Mouse (Mus musculus): ENCODE data around the gene Rnf227. TPM values are rescaled to one million over a fixed set of nuclear protein-coding genes. Genes with fewer than 3 reads are reported as not detected.

Rnf227 gene
- polyA plus RNA-seq, 1 experiment from 2014 or later: 18.3 TPM

DNA sequence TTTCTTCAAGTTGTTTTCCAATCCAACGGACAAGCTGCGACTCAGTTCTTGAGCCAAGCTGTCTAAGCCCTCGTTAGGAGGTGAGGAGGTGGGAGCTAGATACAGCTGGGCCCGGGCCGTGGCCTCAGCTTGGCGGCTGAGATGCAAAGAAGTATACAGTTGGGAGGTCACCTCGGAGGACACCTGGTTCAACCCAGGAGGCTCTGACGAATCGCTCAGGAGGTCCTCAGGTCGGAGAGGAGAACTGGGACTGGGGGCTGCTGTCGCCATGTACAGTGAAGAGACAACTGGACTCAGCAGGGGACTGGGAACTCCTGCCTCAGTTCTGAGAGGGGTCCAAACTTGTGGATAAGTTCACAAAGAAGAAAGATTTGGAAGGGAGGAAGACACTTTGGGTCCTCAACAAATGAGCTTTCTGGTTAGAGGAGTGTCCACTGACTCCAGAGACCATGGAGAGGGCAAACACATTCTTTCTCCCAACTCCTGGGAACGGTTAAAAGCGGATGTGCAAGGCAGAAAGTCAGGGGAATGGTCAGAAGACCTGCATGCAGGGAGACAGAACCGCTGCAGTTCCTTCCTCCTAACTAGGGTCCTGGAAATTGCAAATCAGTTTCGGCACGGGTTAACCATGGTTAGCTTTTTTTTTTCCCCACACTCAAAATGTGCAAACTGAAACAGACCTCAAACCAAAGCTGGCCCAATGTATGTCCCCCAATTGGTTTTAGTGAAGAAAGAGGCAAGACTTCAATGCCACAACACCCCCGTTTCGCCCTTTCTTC, 17.4 kb upstream of the Rnf227 start:
- H3K4me2 ChIP-seq (ENCODE audit: low read length): peak overlapping the region; percentile 90
- 9% methylated on average over 18 of the region's 18 CpGs for WGBS
- no peaks in the 10 kb centered on the region for H3K9me3 ChIP-seq (replicated peaks; ENCODE audit: low read length)
- peaks cover 3% of the 10 kb centered on the region; the same call in 1 of the 2 replicates for H3K36me3 ChIP-seq (ENCODE audit: insufficient read depth, low read length)
- no peaks in the 10 kb centered on the region for H3K27me3 ChIP-seq (ENCODE audit: insufficient read depth, low read length)
- peak overlapping the region; percentile 54 for H3K4me3 ChIP-seq (replicated peaks; ENCODE audit: low read depth, low read length)
- H3K27ac ChIP-seq: peak overlapping the region; percentile 76; the same call in 1 of the 2 replicates
- peak overlapping the region; percentile 76 for H3K9ac ChIP-seq (ENCODE audit: low read depth, low read length)
- H3K4me1 ChIP-seq (replicated peaks; ENCODE audit: insufficient read depth, low read length): peaks cover 26% of the 10 kb centered on the region
- ATAC-seq (replicated peaks; ENCODE audit: low FRiP score, low read depth): no peak
- peak; percentile 33 for DNase-seq (ENCODE audit: low spot score)
- no peak for TF ChIP-seq CTCF (IDR thresholded peaks at IDR 0.05; ENCODE audit: low read depth)

DNA sequence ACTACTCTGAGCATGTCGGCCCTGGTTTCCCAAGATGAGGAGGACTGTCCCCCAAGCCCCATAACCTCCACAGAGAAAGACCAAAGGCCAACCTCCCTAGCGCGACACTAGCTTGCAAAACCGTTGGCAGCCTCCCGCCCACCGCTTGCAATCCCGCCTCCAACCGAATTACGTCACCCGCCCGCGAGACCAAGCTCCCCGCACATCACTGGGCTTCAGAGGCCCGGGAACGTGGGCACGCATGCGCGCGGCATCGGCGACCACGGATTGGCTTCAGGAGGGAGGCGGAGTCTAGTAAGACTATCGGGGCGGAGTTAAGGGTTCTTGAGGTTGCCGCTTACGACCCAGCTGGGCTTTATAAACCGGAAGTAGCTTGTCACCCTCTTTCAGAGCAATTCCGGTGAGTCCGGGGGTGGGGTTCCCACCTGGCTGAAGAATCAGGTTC, 16.6 kb upstream of the Rnf227 start, which contains the start of the genes Cntrob and Trappc1:
Cntrob (minus strand) TSS at position 109 of the 445 bp plus-strand sequence.
Trappc1 (plus strand) TSS at position 314 of the 445 bp plus-strand sequence.
- Histone ChIP-seq H3K4me1 (replicated peaks; ENCODE audit: insufficient read depth, low read length) (peaks cover 26% of the 10 kb centered on the region), H3K27me3 (ENCODE audit: insufficient read depth, low read length) (no peaks in the 10 kb centered on the region), H3K36me3 (ENCODE audit: insufficient read depth, low read length) (0 out of 2 replicates have a peak, but pooled peaks cover under 1% of the 10 kb centered on the region), H3K9ac (ENCODE audit: low read depth, low read length) (peak within 1 kb of the TSS; percentile 76), H3K4me2 (ENCODE audit: low read length) (peak within 1 kb of the TSS; percentile 90), H3K4me3 (replicated peaks; ENCODE audit: low read depth, low read length) (peak within 1 kb of the TSS; percentile 54), H3K9me3 (replicated peaks; ENCODE audit: low read length) (no peaks in the 10 kb centered on the region), H3K27ac (peak within 1 kb of the TSS; percentile 76)
- 0% methylated on average over 30 of the region's 30 CpGs for WGBS
- TF ChIP-seq CTCF (IDR thresholded peaks at IDR 0.05; ENCODE audit: low read depth): no peak
- ATAC-seq (replicated peaks; ENCODE audit: low FRiP score, low read depth) (peak; percentile 92), DNase-seq (ENCODE audit: low spot score) (peak; percentile 100)

DNA sequence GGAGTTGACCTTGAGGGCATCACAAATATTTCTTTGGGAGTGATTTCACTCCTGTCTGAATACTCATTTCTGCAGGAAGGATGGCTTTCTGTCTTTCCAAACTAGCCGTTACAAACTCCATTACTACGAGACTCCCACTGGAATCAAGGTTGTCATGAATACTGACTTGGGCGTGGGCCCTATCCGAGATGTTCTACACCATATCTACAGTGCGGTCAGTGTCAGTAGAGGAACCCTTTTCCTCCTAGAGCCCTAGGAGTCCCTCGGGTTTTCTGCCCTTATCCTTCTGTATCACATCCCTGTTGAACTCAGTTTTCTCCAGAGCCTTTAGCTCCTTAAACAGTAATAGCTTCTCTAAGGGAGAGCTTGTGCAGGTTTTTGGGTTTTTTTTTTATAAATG, 15.5 kb upstream of the Rnf227 start:
- Histone ChIP-seq H3K27me3 (ENCODE audit: insufficient read depth, low read length) (no peaks in the 10 kb centered on the region), H3K9ac (ENCODE audit: low read depth, low read length) (peak overlapping the region; percentile 69), H3K36me3 (ENCODE audit: insufficient read depth, low read length) (no peaks in the 10 kb centered on the region), H3K4me1 (replicated peaks; ENCODE audit: insufficient read depth, low read length) (peaks cover 26% of the 10 kb centered on the region), H3K4me2 (ENCODE audit: low read length) (peak overlapping the region; percentile 90), H3K27ac (no peak overlapping the region), H3K9me3 (replicated peaks; ENCODE audit: low read length) (no peaks in the 10 kb centered on the region), H3K4me3 (replicated peaks; ENCODE audit: low read depth, low read length) (peak overlapping the region; percentile 54; the same call in 1 of the 2 replicates)
- TF ChIP-seq CTCF (IDR thresholded peaks at IDR 0.05; ENCODE audit: low read depth): no peak
- no peak for ATAC-seq (replicated peaks; ENCODE audit: low FRiP score, low read depth)
- 81% methylated on average over 6 of the region's 6 CpGs for WGBS
- DNase-seq (ENCODE audit: low spot score): no peak

DNA sequence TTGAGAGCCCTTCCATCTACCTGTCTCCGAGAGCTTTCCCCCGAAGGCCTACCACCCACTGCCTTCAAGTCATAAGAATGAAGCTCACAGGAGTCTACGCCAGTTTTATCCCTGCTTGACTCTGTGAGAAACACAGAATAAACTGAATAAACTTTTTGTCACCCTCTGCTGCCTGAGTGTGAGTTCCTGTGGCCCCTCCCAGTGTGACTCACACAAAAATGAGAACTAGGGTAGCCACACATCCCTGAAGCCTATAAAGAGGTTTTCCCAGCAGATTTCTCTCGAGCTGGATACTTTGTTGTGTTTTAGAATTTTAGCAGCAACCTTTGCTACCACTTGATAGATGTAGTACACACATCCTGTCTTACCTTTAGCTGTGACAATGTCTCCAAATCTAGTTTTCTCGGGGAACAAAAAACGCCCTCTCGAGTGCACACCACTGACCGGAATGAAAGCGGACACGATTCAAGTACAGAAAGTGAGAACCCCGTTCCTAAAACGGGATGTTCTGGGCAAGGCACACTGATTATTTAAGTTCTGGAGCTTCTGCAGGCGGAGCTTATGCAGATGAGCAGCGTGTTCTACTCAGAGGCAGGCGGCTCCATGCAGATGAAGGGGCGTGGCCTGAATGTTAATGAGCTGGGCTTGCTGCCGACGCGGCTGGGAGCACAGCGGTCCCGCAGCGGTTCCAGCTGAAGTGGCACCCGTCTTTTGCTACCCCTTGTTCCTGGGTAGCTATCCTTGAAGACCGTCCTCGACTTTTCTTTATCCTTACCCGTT, 14.4 kb upstream of the Rnf227 start, which contains the start of gene Kcnab3:
Kcnab3 (plus strand) TSS at position 631 of the 780 bp plus-strand sequence.
- ATAC-seq (replicated peaks; ENCODE audit: low FRiP score, low read depth) (peak; percentile 55), DNase-seq (ENCODE audit: low spot score) (peak; percentile 98)
- Histone ChIP-seq H3K4me2 (ENCODE audit: low read length) (peak within 1 kb of the TSS; percentile 96), H3K4me3 (replicated peaks; ENCODE audit: low read depth, low read length) (peak within 1 kb of the TSS; percentile 49), H3K9me3 (replicated peaks; ENCODE audit: low read length) (no peaks in the 10 kb centered on the region), H3K36me3 (ENCODE audit: insufficient read depth, low read length) (no peaks in the 10 kb centered on the region), H3K27me3 (ENCODE audit: insufficient read depth, low read length) (no peaks in the 10 kb centered on the region), H3K27ac (no peak within 1 kb of the TSS; the same call in 1 of the 2 replicates), H3K4me1 (replicated peaks; ENCODE audit: insufficient read depth, low read length) (peaks cover 27% of the 10 kb centered on the region), H3K9ac (ENCODE audit: low read depth, low read length) (peak within 1 kb of the TSS; percentile 59)
- WGBS: 11% methylated on average over 26 of the region's 26 CpGs
- TF ChIP-seq CTCF (IDR thresholded peaks at IDR 0.05; ENCODE audit: low read depth): no peak; the same call in 1 of the 2 replicates

DNA sequence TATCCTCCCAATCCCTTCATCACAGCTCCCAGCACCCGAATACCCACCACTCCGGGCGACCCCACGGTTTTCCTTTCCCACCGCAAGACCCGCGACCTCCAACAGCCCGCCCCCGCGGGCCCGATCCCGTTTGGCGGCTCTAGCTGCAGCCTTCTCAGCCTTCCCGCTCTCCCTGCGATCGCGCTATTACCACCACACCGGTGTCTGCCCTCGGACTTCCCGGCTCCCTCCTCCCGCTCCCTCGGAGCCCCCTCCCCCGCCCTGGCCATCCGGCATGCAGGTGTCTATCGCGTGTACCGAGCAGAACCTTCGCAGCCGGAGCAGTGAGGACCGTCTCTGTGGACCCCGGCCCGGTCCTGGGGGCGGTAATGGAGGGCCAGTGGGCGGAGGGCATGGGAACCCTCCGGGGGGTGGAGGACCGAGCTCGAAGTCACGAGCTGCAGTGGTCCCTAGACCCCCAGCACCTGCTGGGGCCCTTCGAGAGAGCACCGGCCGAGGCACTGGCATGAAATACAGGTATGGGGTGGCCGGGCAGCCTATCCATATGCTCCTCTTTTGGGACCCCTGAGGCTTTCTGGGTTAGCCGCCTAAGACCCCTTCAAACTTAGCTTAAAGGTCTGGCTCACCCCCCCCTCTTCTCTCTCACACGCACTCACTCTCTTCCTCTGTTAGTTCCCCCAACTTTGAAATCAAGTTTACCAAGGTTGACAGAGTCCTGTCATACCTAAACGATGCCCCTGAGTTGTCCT, 13.7 kb upstream of the Rnf227 start:
- under 1% methylated on average over 45 of the region's 45 CpGs for WGBS
- Histone ChIP-seq H3K9me3 (replicated peaks; ENCODE audit: low read length) (no peaks in the 10 kb centered on the region), H3K27me3 (ENCODE audit: insufficient read depth, low read length) (no peaks in the 10 kb centered on the region), H3K27ac (no peak overlapping the region), H3K9ac (ENCODE audit: low read depth, low read length) (peak overlapping the region; percentile 59), H3K4me3 (replicated peaks; ENCODE audit: low read depth, low read length) (peak overlapping the region; percentile 49), H3K4me1 (replicated peaks; ENCODE audit: insufficient read depth, low read length) (peaks cover 35% of the 10 kb centered on the region), H3K36me3 (ENCODE audit: insufficient read depth, low read length) (no peaks in the 10 kb centered on the region), H3K4me2 (ENCODE audit: low read length) (peak overlapping the region; percentile 96)
- no peak for TF ChIP-seq CTCF (IDR thresholded peaks at IDR 0.05; ENCODE audit: low read depth)
- ATAC-seq (replicated peaks; ENCODE audit: low FRiP score, low read depth) (peak; percentile 25; the same call in 1 of the 2 replicates), DNase-seq (ENCODE audit: low spot score) (no peak)
